Mouse (Mus musculus) brain, embryonic 14.5 days (tissue): ENCODE data around the gene Atf7.

Source experiments
- CTCF ChIP-seq: fragments of 200-500 bp; IDR thresholded peaks from 2 replicates; pipeline ENCODE4 v1.5.1; 2012; ENCODE audit warnings: inconsistent platforms, mild to moderate bottlenecking, moderate library complexity, borderline replicate concordance; ENCODE audit not compliant: insufficient read depth, insufficient read length; ENCODE audit errors: extremely low read depth
- POLR2A ChIP-seq: fragments of 200-500 bp; IDR thresholded peaks from 2 replicates; pipeline ENCODE4 v1.6.1; 2012; ENCODE audit warnings: mild to moderate bottlenecking, inconsistent platforms, borderline replicate concordance; ENCODE audit not compliant: poor library complexity, insufficient read depth, insufficient read length, severe bottlenecking; ENCODE audit errors: extremely low read depth

DNA sequence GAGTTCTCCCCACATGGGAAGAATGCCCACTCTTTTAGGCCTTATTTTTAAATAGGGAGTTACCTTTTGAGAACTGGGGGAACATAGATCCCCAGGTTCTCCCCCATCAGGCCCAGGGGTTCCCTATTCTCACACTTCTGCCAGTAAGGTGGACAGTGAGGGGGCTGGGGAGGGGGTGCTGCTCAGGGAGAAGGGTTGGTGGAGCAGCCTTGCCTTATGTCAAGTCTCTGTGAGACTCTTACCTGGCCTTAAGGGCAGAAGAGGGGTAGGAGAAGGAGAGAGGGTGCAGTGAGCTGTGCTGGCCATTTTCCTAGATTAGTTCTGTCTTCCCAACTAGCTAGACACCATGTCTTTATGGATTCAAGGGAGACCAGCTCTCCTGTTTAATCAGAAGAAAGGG is 112.8 kb downstream of the Atf7 start:
- TF ChIP-seq CTCF (no peak), POLR2A (no peak)
